Mouse (Mus musculus): ENCODE measurements at regions not wholly inside any gene's neighbourhood (a gene's known extent, or its start where the extent isn't known, plus 50 kb on each side); places are given as distances from the start of the nearest gene placed in this dataset.

GRCm38 (mm10) chr8:34521316-34521715, 409.8 kb upstream of the Gm10131 start:
- no peaks in the 10 kb centered on the region for H3K27me3 ChIP-seq (ENCODE audit: control insufficient read depth in 1 of 2, insufficient read depth in 2 of 2, low read length in 2 of 2)
- no peak overlapping the region for H3K9ac ChIP-seq (ENCODE audit: control insufficient read depth, low read depth, low read length, poor library complexity, severe bottlenecking)
- H3K36me3 ChIP-seq (ENCODE audit: control insufficient read depth in 1 of 2, insufficient read depth in 2 of 2, low read length in 2 of 2): no peaks in the 10 kb centered on the region
- no peak overlapping the region for H3K27ac ChIP-seq (ENCODE audit: control insufficient read depth, low read depth, low read length)
- no peaks in the 10 kb centered on the region for H3K4me1 ChIP-seq (ENCODE audit: control insufficient read depth in 1 of 2, insufficient read depth in 2 of 2, low read length in 2 of 2)
- DNase-seq (ENCODE audit: low read depth, low spot score): no peak
- H3K4me3 ChIP-seq (ENCODE audit: control insufficient read depth in 1 of 2, insufficient read depth in 1 of 2, low read depth in 2 of 2, low read length in 2 of 2): no peak overlapping the region
- no peak for TF ChIP-seq RAD21 (IDR thresholded peaks at IDR 0.05; ENCODE audit: low read depth, low read length)
- TF ChIP-seq USF2 (IDR thresholded peaks at IDR 0.05; ENCODE audit: borderline replicate concordance in 1 of 2, insufficient read depth in 1 of 2, low read depth in 1 of 2, low read length in 2 of 2): no peak
- TF ChIP-seq RCOR1 (IDR thresholded peaks at IDR 0.05; ENCODE audit: low read depth, low read length): no peak
- TF ChIP-seq UBTF (IDR thresholded peaks at IDR 0.05; ENCODE audit: borderline replicate concordance, insufficient read depth, low read depth, low read length): no peak
- TF ChIP-seq EP300 (IDR thresholded peaks at IDR 0.05; ENCODE audit: low read depth in 1 of 2, low read length in 2 of 2): no peak
- no peak for TF ChIP-seq BHLHE40 (IDR thresholded peaks at IDR 0.05; ENCODE audit: borderline replicate concordance, low read depth, low read length)
- no peak for TF ChIP-seq MYC (IDR thresholded peaks at IDR 0.05; ENCODE audit: low read depth, low read length)
- no peak for TF ChIP-seq NRF1 (IDR thresholded peaks at IDR 0.05; ENCODE audit: insufficient read depth, low read depth, low read length, poor library complexity, severe bottlenecking)
- no peak for TF ChIP-seq CHD2 (IDR thresholded peaks at IDR 0.05; ENCODE audit: low read length)
- TF ChIP-seq SMC3 (IDR thresholded peaks at IDR 0.05; ENCODE audit: low read depth, low read length): no peak
- no peak for TF ChIP-seq MXI1 (IDR thresholded peaks at IDR 0.05; ENCODE audit: low read depth, low read length)
- no peaks in the 10 kb centered on the region for H3K79me2 ChIP-seq (ENCODE audit: control insufficient read depth, insufficient read depth, low read length, poor library complexity)
- H3K9me3 ChIP-seq (replicated peaks; ENCODE audit: insufficient read depth, low read length): no peaks in the 10 kb centered on the region

GRCm38 (mm10) chr8:34520664-34521063, 409.1 kb upstream of the Gm10131 start:
- no peaks in the 10 kb centered on the region for H3K4me1 ChIP-seq (ENCODE audit: control insufficient read depth in 1 of 2, insufficient read depth in 2 of 2, low read length in 2 of 2)
- no peaks in the 10 kb centered on the region for H3K9me3 ChIP-seq (replicated peaks; ENCODE audit: insufficient read depth, low read length)
- H3K36me3 ChIP-seq (ENCODE audit: control insufficient read depth in 1 of 2, insufficient read depth in 2 of 2, low read length in 2 of 2): no peaks in the 10 kb centered on the region
- no peak overlapping the region for H3K27ac ChIP-seq (ENCODE audit: control insufficient read depth, low read depth, low read length)
- no peaks in the 10 kb centered on the region for H3K79me2 ChIP-seq (ENCODE audit: control insufficient read depth, insufficient read depth, low read length, poor library complexity)
- H3K4me3 ChIP-seq (ENCODE audit: control insufficient read depth in 1 of 2, insufficient read depth in 1 of 2, low read depth in 2 of 2, low read length in 2 of 2): no peak overlapping the region
- H3K27me3 ChIP-seq (ENCODE audit: control insufficient read depth in 1 of 2, insufficient read depth in 2 of 2, low read length in 2 of 2): no peaks in the 10 kb centered on the region
- H3K9ac ChIP-seq (ENCODE audit: control insufficient read depth, low read depth, low read length, poor library complexity, severe bottlenecking): no peak overlapping the region
- no peak for TF ChIP-seq TBP (IDR thresholded peaks at IDR 0.05; ENCODE audit: low read depth, low read length)
- no peak for TF ChIP-seq CTCF (IDR thresholded peaks at IDR 0.05 in 2 of 3, conservative IDR thresholded peaks at IDR 0.05 in 1 of 3; ENCODE audit: control insufficient read depth in 1 of 3, insufficient read depth in 1 of 3, low read depth in 2 of 3, low read length in 3 of 3, poor library complexity in 1 of 3, severe bottlenecking in 1 of 3)
- no peak for TF ChIP-seq MAFK (IDR thresholded peaks at IDR 0.05; ENCODE audit: borderline replicate concordance, low read depth, low read length)
- TF ChIP-seq USF1 (IDR thresholded peaks at IDR 0.05; ENCODE audit: low read depth, low read length): no peak
- TF ChIP-seq UBTF (IDR thresholded peaks at IDR 0.05; ENCODE audit: borderline replicate concordance, insufficient read depth, low read depth, low read length): no peak
- TF ChIP-seq JUND (IDR thresholded peaks at IDR 0.05; ENCODE audit: low read depth, low read length): no peak
- TF ChIP-seq MYC (IDR thresholded peaks at IDR 0.05; ENCODE audit: low read depth, low read length): no peak
- no peak for TF ChIP-seq NELFE (IDR thresholded peaks at IDR 0.05; ENCODE audit: low read depth, low read length)
- no peak for TF ChIP-seq SMC3 (IDR thresholded peaks at IDR 0.05; ENCODE audit: low read depth, low read length)
- no peak for TF ChIP-seq POLR2AphosphoS2 (IDR thresholded peaks at IDR 0.05; ENCODE audit: low read length)
- no peak for TF ChIP-seq MEF2A (IDR thresholded peaks at IDR 0.05; ENCODE audit: extremely low read depth, insufficient replicate concordance, low read depth, low read length, poor library complexity, severe bottlenecking)
- no peak for TF ChIP-seq BHLHE40 (IDR thresholded peaks at IDR 0.05; ENCODE audit: borderline replicate concordance, low read depth, low read length)
- no peak for TF ChIP-seq POLR2A (IDR thresholded peaks at IDR 0.05; ENCODE audit: control insufficient read depth in 1 of 2, insufficient read depth in 1 of 2, low read depth in 1 of 2, low read length in 2 of 2, poor library complexity in 1 of 2)
- no peak for DNase-seq (ENCODE audit: low read depth, low spot score)

Measured in MEL (cell line).